Mouse (Mus musculus) heart, embryonic 10.5 days (tissue): Measurements from ENCODE around the gene Tmem199. TPM values are rescaled to one million over a fixed set of nuclear protein-coding genes. Genes with fewer than 3 reads are reported as not detected.

Source experiments
- DNase-seq: peaks from one replicate; pipeline ENCODE4 v3.0.0-alpha.2; 2017; ENCODE audit warnings: low spot score
- H3K27ac ChIP-seq: fragments of 300-500 bp; sonication (generic); 2 replicates; pipeline ENCODE4 v1.5.1; 2016; ENCODE audit warnings: mild to moderate bottlenecking
- H3K27me3 ChIP-seq: fragments of 300-500 bp; sonication (generic); 2 replicates; pipeline ENCODE4 v1.6.1; 2016; ENCODE audit warnings: mild to moderate bottlenecking; ENCODE audit not compliant: poor library complexity, insufficient read depth, severe bottlenecking
- H3K36me3 ChIP-seq: fragments of 300-500 bp; sonication (generic); 2 replicates; pipeline ENCODE4 v1.6.1; 2016; ENCODE audit warnings: mild to moderate bottlenecking, moderate library complexity
- H3K4me1 ChIP-seq: fragments of 300-500 bp; sonication (generic); 2 replicates; pipeline ENCODE4 v1.6.1; 2016; ENCODE audit warnings: mild to moderate bottlenecking
- H3K4me3 ChIP-seq: fragments of 300-500 bp; sonication (generic); 2 replicates; pipeline ENCODE4 v1.5.1; 2016; ENCODE audit warnings: mild to moderate bottlenecking, moderate library complexity
- H3K9me3 ChIP-seq: fragments of 300-500 bp; sonication (generic); 2 replicates; pipeline ENCODE4 v1.6.1; 2016; ENCODE audit warnings: mild to moderate bottlenecking, moderate library complexity
- WGBS: fragments of 180-500 bp; shearing (Covaris S2); methylation state at CpG from one replicate; pipeline ENCODE4 v1.1.7; 2016; 5-methylcytosine and 5-hydroxymethylcytosine counted together
- polyA plus RNA-seq: library from polyadenylated mRNA; unstranded; fragments of >200 nt; fragmentation: Nextera tagmentation; extraction: Ambion mirVana; gene quantifications from 2 replicates; pipeline ENCODE4 v1.2.1, GENCODE M21; 2016

Gene Tmem199
- polyA plus RNA-seq, 1 experiment from 2014 or later = 74.5 TPM

GRCm38 (mm10) chr11:78518931-78519330, 7.0 kb upstream of the Tmem199 start:
- Histone ChIP-seq H3K4me1 (no peaks in the 10 kb centered on the region), H3K36me3 (peaks cover 94% of the 10 kb centered on the region), H3K27me3 (no peaks in the 10 kb centered on the region), H3K4me3 (no peak overlapping the region), H3K27ac (no peak overlapping the region), H3K9me3 (no peaks in the 10 kb centered on the region)
- WGBS = 89% methylated on average over 10 of the region's 10 CpGs
- no peak for DNase-seq

DNA sequence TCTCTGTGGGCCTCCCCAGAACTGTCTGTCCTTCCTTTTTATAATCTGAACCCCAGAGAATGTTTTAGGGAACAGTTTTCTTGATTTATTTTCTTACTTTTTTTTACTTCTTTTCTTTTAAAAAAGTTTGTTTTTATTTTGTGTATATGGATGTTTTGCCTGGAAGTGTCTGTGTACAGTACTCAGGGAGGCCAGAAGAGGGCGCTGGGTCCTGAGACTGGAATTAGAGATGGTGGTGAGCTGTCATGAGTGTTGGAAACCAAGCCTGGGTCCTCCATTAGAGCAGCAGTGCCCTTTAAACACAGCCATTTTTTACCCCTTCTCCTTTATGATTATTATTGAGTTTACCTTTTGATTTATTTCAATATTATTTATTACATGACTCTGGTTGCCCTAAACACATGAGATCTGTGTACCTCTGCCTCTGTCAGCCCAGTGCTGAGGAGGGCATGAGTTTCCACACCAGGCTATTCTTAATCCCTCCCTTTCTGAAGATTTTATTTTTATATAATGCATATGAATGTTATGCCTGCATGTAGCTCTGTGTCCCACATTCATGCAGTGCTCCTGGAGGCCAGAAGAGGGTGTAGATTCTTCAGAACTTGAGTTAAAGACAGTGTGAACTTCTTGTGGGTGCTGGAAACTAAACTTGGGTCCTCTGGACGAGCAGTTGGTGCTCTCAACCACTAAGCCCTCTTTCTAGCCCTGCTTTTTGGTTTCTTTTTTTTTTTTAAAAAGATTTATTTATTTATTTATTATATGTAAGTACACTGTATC, 3.8 kb upstream of the Tmem199 start:
- H3K27ac ChIP-seq = no peak overlapping the region
- DNase-seq = no peak
- 62% methylated on average over 2 of the region's 2 CpGs for WGBS
- no peak overlapping the region for H3K4me3 ChIP-seq
- H3K36me3 ChIP-seq = peaks cover 62% of the 10 kb centered on the region
- H3K9me3 ChIP-seq = no peaks in the 10 kb centered on the region
- peaks cover 18% of the 10 kb centered on the region for H3K4me1 ChIP-seq
- no peaks in the 10 kb centered on the region for H3K27me3 ChIP-seq

GRCm38 (mm10) chr11:78513106-78513790, 1.3 kb upstream of the Tmem199 start:
- Histone ChIP-seq H3K27ac (peak overlapping the region; percentile 97; the same call in 1 of the 2 replicates), H3K36me3 (peaks cover 57% of the 10 kb centered on the region), H3K27me3 (no peaks in the 10 kb centered on the region), H3K4me1 (peaks cover 18% of the 10 kb centered on the region), H3K9me3 (no peaks in the 10 kb centered on the region), H3K4me3 (peak overlapping the region; percentile 88)
- WGBS = 85% methylated on average over 3 of the region's 3 CpGs
- no peak for DNase-seq

DNA sequence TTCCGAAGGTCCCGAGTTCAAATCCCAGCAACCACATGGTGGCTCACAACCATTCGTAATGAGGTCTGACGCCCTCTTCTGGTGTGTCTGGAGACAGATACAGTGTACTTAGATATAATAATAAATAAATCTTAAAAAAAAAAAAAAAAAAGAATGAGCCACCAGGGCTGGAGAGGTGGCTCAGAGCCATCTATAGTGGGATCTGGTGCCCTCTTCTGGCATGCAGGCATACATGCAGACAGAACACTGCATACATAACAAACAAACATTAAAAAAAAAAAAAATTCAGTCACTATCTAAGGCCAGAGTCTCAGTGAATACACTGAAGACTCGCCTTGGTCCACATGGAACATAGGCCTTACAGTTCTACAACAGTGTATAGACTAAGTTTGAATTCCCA, 2.8 kb downstream of the Tmem199 start:
- Histone ChIP-seq H3K9me3 (no peaks in the 10 kb centered on the region), H3K4me1 (peaks cover 18% of the 10 kb centered on the region), H3K4me3 (no peak overlapping the region), H3K36me3 (peaks cover 52% of the 10 kb centered on the region), H3K27me3 (no peaks in the 10 kb centered on the region), H3K27ac (no peak overlapping the region)
- no peak for DNase-seq
- 84% methylated on average over 5 of the region's 5 CpGs for WGBS

DNA sequence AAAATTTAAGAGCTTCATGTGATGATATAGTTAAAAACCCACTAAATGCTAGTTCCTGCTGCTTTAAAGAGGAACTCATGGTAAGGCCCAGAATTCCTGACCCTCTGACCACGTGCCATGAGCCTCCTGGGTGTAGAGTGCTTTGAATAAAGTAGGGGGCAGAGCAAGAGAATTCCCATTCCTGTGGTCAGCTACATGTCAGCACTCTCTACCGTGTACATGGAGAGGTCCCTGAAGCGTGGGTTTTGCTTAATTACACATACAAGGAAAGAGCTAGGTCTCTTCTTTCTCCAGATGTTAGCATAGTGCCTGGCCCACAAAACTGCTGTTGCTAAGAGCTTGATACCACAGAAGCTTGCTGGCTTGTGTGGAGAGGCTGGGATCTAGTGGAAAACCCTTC, 6.5 kb downstream of the Tmem199 start:
- DNase-seq = no peak
- Histone ChIP-seq H3K4me3 (no peak overlapping the region), H3K27ac (no peak overlapping the region), H3K9me3 (no peaks in the 10 kb centered on the region), H3K36me3 (peaks cover 49% of the 10 kb centered on the region), H3K27me3 (peaks cover 23% of the 10 kb centered on the region), H3K4me1 (no peaks in the 10 kb centered on the region)
- 82% methylated on average over 3 of the region's 3 CpGs for WGBS

- H3K27ac ChIP-seq = no peak within 1 kb of the TSS
- H3K27me3 ChIP-seq = peaks cover 47% of the 10 kb centered on the region
- H3K4me1 ChIP-seq = 0 out of 2 replicates have a peak, but pooled peaks cover under 1% of the 10 kb centered on the region
- H3K4me3 ChIP-seq = no peak within 1 kb of the TSS
- 68% methylated on average over 7 of the region's 7 CpGs for WGBS
- H3K9me3 ChIP-seq = no peaks in the 10 kb centered on the region
- no peak for DNase-seq
- peaks cover 29% of the 10 kb centered on the region for H3K36me3 ChIP-seq
These were observed 8.9 kb downstream of the Tmem199 start, which contains the start of gene Sebox for GRCm38 (mm10) chr11:78502909-78503650. Gene Sebox (plus strand): TSS chr11:78503447.

- no peaks in the 10 kb centered on the region for H3K9me3 ChIP-seq
- H3K27me3 ChIP-seq = peaks cover 62% of the 10 kb centered on the region
- peaks cover 14% of the 10 kb centered on the region for H3K4me1 ChIP-seq
- H3K4me3 ChIP-seq = no peak overlapping the region
- H3K27ac ChIP-seq = no peak overlapping the region
- no peak for DNase-seq
- H3K36me3 ChIP-seq = peaks cover 15% of the 10 kb centered on the region
- 73% methylated on average over 20 of the region's 20 CpGs for WGBS
These were observed 10.4 kb downstream of the Tmem199 start for GRCm38 (mm10) chr11:78501529-78501928.

DNA sequence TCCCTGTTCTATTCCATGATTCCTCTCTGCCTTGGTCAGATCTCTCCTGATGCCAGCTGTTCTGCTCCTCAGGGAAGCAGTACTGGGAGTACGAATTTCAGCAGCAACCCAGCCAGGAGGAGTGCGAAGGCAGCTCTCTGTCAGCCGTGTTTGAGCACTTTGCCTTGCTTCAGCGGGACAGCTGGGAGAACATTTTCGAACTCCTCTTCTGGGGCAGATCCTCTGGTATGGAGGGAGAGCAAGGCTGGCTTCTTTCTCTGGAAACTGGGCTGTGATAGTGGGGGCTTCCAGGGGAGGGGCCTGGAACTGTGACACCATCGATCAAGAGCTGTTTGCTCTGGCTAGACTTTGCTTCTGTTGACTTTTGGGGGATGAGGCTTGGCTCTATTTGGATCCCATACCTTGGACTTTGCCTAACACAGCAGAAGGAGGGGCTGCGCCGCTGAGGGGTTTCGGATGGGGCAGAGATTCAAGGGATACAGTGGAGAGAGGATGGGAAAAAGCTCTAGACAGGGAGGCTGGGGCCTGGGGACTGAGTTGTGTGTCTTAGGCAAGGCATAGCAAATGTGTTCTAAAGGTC, 11.3 kb downstream of the Tmem199 start:
- H3K27me3 ChIP-seq = peaks cover 70% of the 10 kb centered on the region
- no peak for DNase-seq
- H3K27ac ChIP-seq = no peak overlapping the region
- H3K9me3 ChIP-seq = no peaks in the 10 kb centered on the region
- H3K36me3 ChIP-seq = peaks cover 6% of the 10 kb centered on the region; the same call in 1 of the 2 replicates
- H3K4me3 ChIP-seq = no peak overlapping the region
- H3K4me1 ChIP-seq = peaks cover 14% of the 10 kb centered on the region
- 69% methylated on average over 9 of the region's 9 CpGs for WGBS

GRCm38 (mm10) chr11:78499543-78499942, 12.4 kb downstream of the Tmem199 start:
- H3K4me1 ChIP-seq = peaks cover 14% of the 10 kb centered on the region
- H3K27me3 ChIP-seq = peaks cover 82% of the 10 kb centered on the region
- no peaks in the 10 kb centered on the region for H3K9me3 ChIP-seq
- no peak overlapping the region for H3K27ac ChIP-seq
- no peak overlapping the region for H3K4me3 ChIP-seq
- 49% methylated on average over 16 of the region's 16 CpGs for WGBS
- DNase-seq = no peak
- no peaks in the 10 kb centered on the region for H3K36me3 ChIP-seq

DNA sequence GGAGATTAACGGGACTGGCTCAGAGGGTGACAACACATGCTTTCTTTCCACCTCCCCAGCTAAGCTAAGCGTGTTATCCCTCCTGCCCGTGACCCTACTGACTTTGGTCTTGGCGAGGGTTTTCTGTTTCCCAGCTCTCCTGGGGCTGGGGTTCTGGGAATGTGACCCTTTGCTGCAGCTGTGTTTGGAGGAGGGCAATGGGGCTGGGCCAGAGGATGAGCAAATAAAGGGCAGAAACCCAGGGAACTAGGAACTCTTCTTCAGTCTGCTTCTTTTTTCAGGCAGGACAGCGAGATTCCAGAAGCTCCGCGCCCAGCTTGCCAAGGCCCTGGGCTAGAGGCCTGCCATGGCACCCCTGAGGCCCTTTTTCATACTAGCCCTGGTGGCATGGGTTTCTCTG, 13.0 kb downstream of the Tmem199 start, which contains the start of gene Vtn:
TSS of gene Vtn (plus strand) at position 88 of the 400 bp plus-strand sequence.
- H3K27me3 ChIP-seq = peaks cover 87% of the 10 kb centered on the region
- no peaks in the 10 kb centered on the region for H3K36me3 ChIP-seq
- no peaks in the 10 kb centered on the region for H3K9me3 ChIP-seq
- DNase-seq = no peak
- H3K4me1 ChIP-seq = peaks cover 14% of the 10 kb centered on the region
- H3K27ac ChIP-seq = no peak within 1 kb of the TSS
- 55% methylated on average over 7 of the region's 7 CpGs for WGBS
- H3K4me3 ChIP-seq = peak within 1 kb of the TSS; percentile 67

GRCm38 (mm10) chr11:78497544-78498522, 14.1 kb downstream of the Tmem199 start, which contains the start of gene Sarm1:
Gene Sarm1 (minus strand): TSS chr11:78497754.
- Histone ChIP-seq H3K27me3 (peaks cover 80% of the 10 kb centered on the region), H3K4me3 (peak within 1 kb of the TSS; percentile 67), H3K4me1 (peaks cover 14% of the 10 kb centered on the region), H3K27ac (no peak within 1 kb of the TSS; the same call in 1 of the 2 replicates), H3K9me3 (no peaks in the 10 kb centered on the region), H3K36me3 (no peaks in the 10 kb centered on the region)
- peak; percentile 94 for DNase-seq
- WGBS = 4% methylated on average over 36 of the region's 36 CpGs
